Mouse (Mus musculus): ENCODE measurements at regions not wholly inside any gene's neighbourhood (a gene's known extent, or its start where the extent isn't known, plus 50 kb on each side); places are given as distances from the start of the nearest gene placed in this dataset.

DNA sequence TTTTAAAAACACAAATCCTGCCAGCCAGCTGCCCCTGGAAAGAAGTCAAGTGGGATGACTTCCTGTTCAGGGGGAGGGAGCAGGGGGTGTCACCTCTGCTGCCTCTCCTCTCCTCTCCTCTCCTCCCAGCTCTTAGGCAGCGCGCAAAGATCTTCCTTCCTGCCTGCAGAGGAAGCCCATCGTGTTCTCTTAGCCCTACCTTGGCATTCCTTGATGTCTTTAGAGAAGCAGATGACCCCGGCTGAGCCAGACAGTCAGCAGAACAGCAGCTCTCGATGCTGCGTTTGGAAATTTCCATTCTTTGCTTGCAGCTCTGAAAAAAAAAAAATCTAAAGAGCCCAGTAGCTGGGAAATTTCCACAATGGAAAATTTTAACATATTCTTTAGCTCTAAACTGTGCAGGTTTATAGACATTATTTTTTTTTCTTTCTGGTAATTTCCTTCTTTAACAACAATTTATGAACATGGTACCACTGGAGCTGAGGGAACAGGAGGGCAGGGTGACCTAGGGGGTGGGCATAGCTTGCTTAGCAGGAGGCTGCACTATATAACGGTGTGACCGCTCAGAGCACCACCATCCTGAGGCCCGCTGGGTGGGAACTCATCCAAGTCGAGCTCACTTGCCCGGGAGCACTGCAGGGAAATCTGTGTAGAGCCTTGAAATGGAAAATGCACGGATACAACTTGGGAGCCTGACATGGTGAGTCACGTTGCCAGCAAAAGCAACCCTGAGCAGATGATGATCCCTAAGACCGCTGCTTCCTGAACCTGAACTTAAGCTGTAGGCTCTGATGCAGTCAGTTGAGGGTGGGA is 109.9 kb upstream of the Mkln1 start:
- DNase-seq: peak; percentile 34

DNA sequence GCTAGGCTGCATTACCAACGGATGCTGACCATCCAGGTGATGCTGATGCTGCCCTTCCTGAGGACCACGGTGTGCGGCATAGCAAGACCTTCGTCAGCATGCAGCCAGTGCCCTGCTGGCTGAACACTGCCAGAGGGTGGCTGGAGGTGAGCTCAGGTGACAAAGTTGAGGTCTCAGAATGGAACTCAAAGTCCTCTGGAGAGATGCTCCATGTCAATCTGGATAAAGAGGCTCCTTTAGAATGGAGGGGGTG is 109.4 kb upstream of the Mkln1 start:
- no peak for DNase-seq

- no peak for DNase-seq
Observed at GRCm38 (mm10) chr6:31292081-31292480, 106.5 kb upstream of the Mkln1 start.

GRCm38 (mm10) chr6:31293008-31293407 is 105.5 kb upstream of the Mkln1 start:
- peak; percentile 42 for DNase-seq

- no peak for DNase-seq
Observed at GRCm38 (mm10) chr6:31299395-31299794, 99.1 kb upstream of the Mkln1 start.

- DNase-seq: no peak
Observed at GRCm38 (mm10) chr6:31305736-31306135, 92.8 kb upstream of the Mkln1 start.

GRCm38 (mm10) chr6:31307047-31307633 is 91.4 kb upstream of the Mkln1 start:
- DNase-seq: peak; percentile 61

- no peak for DNase-seq
Observed at GRCm38 (mm10) chr6:31307899-31308298, 90.6 kb upstream of the Mkln1 start.

- DNase-seq: no peak
Observed at GRCm38 (mm10) chr6:31310660-31311059, 87.9 kb upstream of the Mkln1 start.

GRCm38 (mm10) chr6:31313869-31314470 is 84.6 kb upstream of the Mkln1 start:
- no peak for DNase-seq

DNA sequence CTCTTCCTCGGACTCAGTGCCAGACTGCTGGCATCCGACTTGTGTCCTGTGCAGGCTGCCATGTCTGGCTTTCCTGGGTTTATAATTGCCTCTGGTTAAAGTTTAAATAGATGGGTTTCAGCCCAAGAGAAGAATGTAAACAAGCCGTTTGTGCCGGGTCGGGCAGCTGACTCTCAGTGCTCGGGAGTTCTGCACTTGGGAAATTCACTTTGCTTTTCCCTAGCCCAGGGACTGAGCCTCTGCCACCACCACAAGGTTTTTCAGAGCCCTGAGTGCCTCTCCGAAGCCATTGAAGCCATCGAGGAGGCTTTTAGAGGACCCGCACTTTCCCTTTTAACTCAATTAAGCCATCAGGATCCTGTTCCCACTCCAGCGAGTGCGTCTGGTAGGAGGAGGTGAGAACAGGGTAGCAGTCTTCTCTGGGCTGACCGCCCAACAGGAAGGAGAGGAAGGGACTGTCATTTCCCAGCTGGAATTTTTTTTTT is 80.8 kb upstream of the Mkln1 start:
- DNase-seq: peak; percentile 38

- peak; percentile 70 for DNase-seq
Observed at GRCm38 (mm10) chr6:31318506-31318905, 80.0 kb upstream of the Mkln1 start.

GRCm38 (mm10) chr6:31319431-31319830 is 79.1 kb upstream of the Mkln1 start:
- DNase-seq: no peak

GRCm38 (mm10) chr6:31320141-31320830 is 78.2 kb upstream of the Mkln1 start:
- DNase-seq: no peak

DNA sequence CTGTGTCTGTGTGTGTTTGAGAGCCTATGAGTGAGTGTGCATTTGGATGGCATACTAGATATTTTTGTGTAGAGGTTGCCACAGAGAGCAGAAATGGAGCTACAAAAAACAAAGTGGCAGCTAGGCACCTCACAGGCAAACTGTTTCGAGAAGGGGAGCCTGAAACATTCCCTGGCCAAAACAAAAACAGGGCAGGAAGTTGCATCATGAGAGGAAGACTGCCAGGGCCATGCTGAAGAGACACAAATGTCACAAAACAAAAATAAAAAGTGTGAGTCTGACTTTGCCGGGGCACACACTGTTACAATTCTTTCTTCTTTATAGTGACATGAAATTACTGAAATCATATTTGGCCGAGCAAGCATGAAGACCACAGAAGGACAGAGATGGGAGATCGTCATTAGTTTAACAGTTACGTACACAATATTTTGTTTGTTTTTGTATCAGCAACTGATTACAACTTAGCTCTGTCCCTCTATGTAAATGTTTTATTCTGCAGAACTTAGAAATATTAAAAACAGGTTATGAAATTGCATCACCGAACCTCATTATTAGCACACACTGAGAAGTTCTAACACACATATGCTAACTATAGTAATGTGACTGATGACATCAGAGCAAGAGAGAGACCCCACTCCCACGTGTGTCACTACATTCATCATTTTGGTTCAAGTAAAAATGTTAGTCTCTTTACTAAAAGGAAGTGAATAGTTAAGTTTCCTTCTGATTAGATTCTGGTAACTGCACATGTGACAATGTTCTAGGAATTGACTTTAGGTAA is 77.3 kb upstream of the Mkln1 start:
- no peak for DNase-seq

- DNase-seq: no peak
Observed at GRCm38 (mm10) chr6:31321902-31322301, 76.6 kb upstream of the Mkln1 start.

- DNase-seq: no peak
Observed at GRCm38 (mm10) chr6:31323228-31324190, 75.0 kb upstream of the Mkln1 start.

DNA sequence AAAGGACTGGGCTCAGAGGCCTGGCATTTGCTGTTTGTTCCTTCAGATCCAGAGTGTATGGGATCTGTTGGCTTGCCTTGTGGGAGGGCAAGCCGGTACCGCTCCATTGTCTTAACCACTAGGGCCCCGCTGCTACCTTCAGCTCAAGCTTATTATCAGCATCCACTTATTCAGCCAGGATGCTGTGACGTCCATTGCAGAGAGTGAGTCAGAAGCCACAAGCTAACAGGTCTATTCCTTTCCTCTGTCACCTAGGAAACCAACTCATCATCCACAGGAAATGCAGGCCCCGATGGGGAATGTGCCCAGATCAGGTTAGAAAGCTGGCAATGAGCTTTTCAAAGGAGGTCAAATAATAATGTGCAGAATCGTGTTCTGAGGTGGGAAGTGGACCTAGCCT is 73.8 kb upstream of the Mkln1 start:
- no peak for DNase-seq

GRCm38 (mm10) chr6:31325621-31326020 is 72.9 kb upstream of the Mkln1 start:
- DNase-seq: no peak

DNA sequence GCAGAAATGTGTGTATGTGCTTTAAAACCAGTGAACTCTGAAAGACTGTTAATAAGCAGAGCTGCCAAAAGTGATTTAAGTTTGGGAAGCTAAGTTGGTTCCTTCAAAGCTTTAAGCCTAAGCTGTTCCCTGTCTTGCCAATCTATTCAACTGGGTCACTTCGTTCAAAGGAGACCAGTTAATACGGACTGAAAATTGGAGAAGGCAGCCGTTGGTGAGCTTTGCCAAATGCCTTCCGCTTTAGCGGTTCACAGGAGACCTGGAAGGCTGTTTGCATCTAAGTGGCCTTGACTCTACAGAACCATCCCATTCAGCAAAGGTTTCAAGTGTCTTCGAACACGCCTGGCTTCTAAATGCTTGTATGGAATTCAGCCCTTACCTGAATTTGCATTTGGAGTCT is 68.2 kb upstream of the Mkln1 start:
- DNase-seq: no peak

DNA sequence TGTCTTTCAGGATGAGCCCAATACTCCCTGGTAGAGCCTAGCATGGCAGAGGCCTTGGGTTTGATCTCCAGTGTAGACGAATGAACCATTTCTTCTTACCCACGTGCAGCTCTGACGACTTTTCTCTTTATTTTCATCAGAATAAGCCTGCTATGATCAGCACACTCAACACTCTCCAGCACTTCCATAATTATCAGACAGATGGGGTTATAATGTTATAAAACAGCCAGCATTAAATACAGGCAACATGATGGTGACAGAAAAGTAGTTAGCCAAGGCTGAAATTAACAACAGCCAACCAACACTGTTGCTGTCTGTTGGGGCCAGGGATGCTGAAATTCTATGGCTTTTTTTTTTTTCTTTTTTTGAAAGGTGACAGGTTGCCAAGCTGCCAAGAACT is 67.7 kb upstream of the Mkln1 start:
- no peak for DNase-seq

DNA sequence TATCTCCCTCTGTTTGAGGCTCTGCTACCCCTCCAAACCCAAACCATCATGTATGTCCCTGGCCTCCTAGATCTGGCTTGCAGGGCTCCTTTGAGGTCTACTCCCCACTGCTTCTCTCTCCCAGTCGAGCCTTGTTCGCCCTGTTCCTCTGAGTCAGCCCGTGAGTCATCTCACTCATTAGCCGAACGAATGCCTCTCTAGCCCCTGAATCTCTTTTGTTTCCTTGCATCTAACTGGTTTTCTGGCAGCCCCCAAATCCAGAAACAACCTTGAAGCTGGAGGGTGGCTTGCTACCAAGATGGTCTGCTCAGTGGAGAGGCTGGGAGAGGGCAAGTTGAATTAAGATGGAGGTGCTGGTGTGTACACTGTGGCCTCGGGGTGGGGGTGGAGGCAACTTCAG is 66.3 kb upstream of the Mkln1 start:
- no peak for DNase-seq

Data from embryo, embryonic 11 days (tissue).